Mouse (Mus musculus): ENCODE results near the gene Atp6v0e2.

DNA sequence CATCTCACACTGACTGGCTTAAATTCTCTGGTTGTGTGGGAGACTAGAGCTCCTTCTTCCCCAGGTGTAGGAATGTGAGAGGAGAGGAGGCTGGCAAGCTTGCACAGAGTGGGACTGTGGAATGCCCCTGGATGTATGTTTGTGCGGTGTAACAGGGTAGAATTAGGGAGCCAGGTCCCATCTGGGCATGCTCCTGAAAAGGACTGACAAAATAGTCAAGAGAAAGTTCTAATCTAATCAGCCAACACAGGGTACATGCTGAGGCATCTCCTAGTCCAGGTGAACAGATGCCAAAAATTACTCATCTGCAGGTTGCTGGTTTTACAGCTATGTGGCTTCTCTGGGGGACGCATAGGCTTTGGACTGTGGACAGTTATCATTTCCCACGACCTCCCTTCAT, 18.5 kb downstream of the Atp6v0e2 start:
- TF ChIP-seq CTCF (IDR thresholded peaks at IDR 0.05; ENCODE audit: low read depth), result no peak
- no peak for TF ChIP-seq EP300 (IDR thresholded peaks at IDR 0.05; ENCODE audit: low read depth)
